Mouse (Mus musculus) right cerebral cortex, adult 2 months (tissue): Measurements from ENCODE around the gene Rpp21.
"Not testable (repeated sequence)": the region's sequence is repeated elsewhere in the genome, so short reads cannot be mapped to it uniquely, and the experiment has no call there.

Source experiments
- DNase-seq, 2 experiments: peaks; one replicate each; pipeline ENCODE4 v3.0.0; 2021 to 2022; ENCODE audit warnings: low spot score in 2 of 2

Rpp21 gene

GRCm38 (mm10) chr17:36235300-36235699, 22.6 kb downstream of the Rpp21 start:
- DNase-seq = not testable (repeated sequence)

GRCm38 (mm10) chr17:36233572-36233971, 24.3 kb downstream of the Rpp21 start:
- DNase-seq = no peak

- DNase-seq = peak; percentile 26 to 35
Measured at GRCm38 (mm10) chr17:36231318-36231717, 26.6 kb downstream of the Rpp21 start.

- DNase-seq = no peak
Measured at GRCm38 (mm10) chr17:36229046-36229445, 28.8 kb downstream of the Rpp21 start.

GRCm38 (mm10) chr17:36226921-36227320, 30.9 kb downstream of the Rpp21 start:
- DNase-seq = no peak

- no peak for DNase-seq
Measured at GRCm38 (mm10) chr17:36225231-36225824, 32.5 kb downstream of the Rpp21 start.

GRCm38 (mm10) chr17:36224451-36224850, 33.4 kb downstream of the Rpp21 start:
- DNase-seq = no peak

GRCm38 (mm10) chr17:36218594-36219155, 39.2 kb downstream of the Rpp21 start:
- DNase-seq = no peak

GRCm38 (mm10) chr17:36215586-36215985, 42.3 kb downstream of the Rpp21 start:
- no peak for DNase-seq

GRCm38 (mm10) chr17:36206846-36207245, 51.0 kb downstream of the Rpp21 start:
- DNase-seq = no peak

- DNase-seq = no peak
Measured at GRCm38 (mm10) chr17:36205862-36206261, 52.0 kb downstream of the Rpp21 start.
